Mouse (Mus musculus) cerebellum, postnatal 25 days (tissue): Measurements from ENCODE around the gene Pyurf.

ENCODE experiments used
- DNase-seq, 2 experiments: peaks; one replicate each; pipeline ENCODE4 v3.0.0; 2021; ENCODE audit warnings: mixed read lengths in 2 of 2

The Pyurf gene

GRCm38 (mm10) chr6:57691467-57692261, at the start of gene Pyurf:
TSS of gene Pyurf (minus strand) at chr6:57692078.
- DNase-seq: peak; percentile 86 to 91

- DNase-seq: no peak
Measured at GRCm38 (mm10) chr6:57721347-57721746, 29.5 kb upstream of the Pyurf start.

GRCm38 (mm10) chr6:57711726-57712125, 19.8 kb upstream of the Pyurf start:
- no peak for DNase-seq

GRCm38 (mm10) chr6:57706721-57707120, 14.8 kb upstream of the Pyurf start:
- no peak for DNase-seq

GRCm38 (mm10) chr6:57703703-57704102, 11.8 kb upstream of the Pyurf start:
- peak in 1 of 2 experiments; percentile 11 for DNase-seq

- DNase-seq: peak; percentile 98 to 99
Measured at GRCm38 (mm10) chr6:57702743-57703499, 11.0 kb upstream of the Pyurf start.

- DNase-seq: peak in 1 of 2 experiments; percentile 75
Measured at GRCm38 (mm10) chr6:57702376-57702742, 10.5 kb upstream of the Pyurf start, which contains the start of gene Lancl2. TSS of gene Lancl2 (plus strand) at chr6:57702540.

- DNase-seq: no peak
Measured at GRCm38 (mm10) chr6:57701686-57702085, 9.8 kb upstream of the Pyurf start.

- DNase-seq: no peak
Measured at GRCm38 (mm10) chr6:57693116-57693515, 1.2 kb upstream of the Pyurf start.

- DNase-seq: no peak
Measured at GRCm38 (mm10) chr6:57684156-57684555, 7.7 kb downstream of the Pyurf start.

GRCm38 (mm10) chr6:57661295-57661694, 30.6 kb downstream of the Pyurf start:
- no peak for DNase-seq

- no peak for DNase-seq
Measured at GRCm38 (mm10) chr6:57647256-57647655, 44.6 kb downstream of the Pyurf start.

- peak; percentile 15 to 42 for DNase-seq
Measured at GRCm38 (mm10) chr6:57641789-57642188, 50.1 kb downstream of the Pyurf start.

- no peak for DNase-seq
Measured at GRCm38 (mm10) chr6:57639531-57639930, 52.3 kb downstream of the Pyurf start.
